Mouse (Mus musculus) liver, embryonic 16.5 days (tissue): ENCODE measurements around the gene Srsf5. TPM values are rescaled to one million over a fixed set of nuclear protein-coding genes. Genes with fewer than 3 reads are reported as not detected.
"Not testable (repeated sequence)": the region's sequence is repeated elsewhere in the genome, so short reads cannot be mapped to it uniquely, and the experiment has no call there.

Source experiments
- ATAC-seq: fragments of 200-750 bp; cut with Nextera tagmentation; 2 replicates; pipeline ENCODE4 v1.8.0; 2017; ENCODE audit warnings: low read depth, mild to moderate bottlenecking, moderate number of reproducible peaks, moderate library complexity
- H3K27ac ChIP-seq: fragments of 300-500 bp; sonication (generic); 2 replicates; pipeline ENCODE4 v1.5.1; 2014; ENCODE audit warnings: mild to moderate bottlenecking, low read length
- H3K27me3 ChIP-seq: fragments of 300-500 bp; sonication (generic); 2 replicates; pipeline ENCODE4 v1.6.1; 2014; ENCODE audit warnings: low read depth, low read length, mixed read lengths; ENCODE audit not compliant: control insufficient read depth, insufficient read depth
- H3K36me3 ChIP-seq: fragments of 300-500 bp; sonication (generic); 2 replicates; pipeline ENCODE4 v1.6.1; 2014; ENCODE audit warnings: mild to moderate bottlenecking; ENCODE audit not compliant: control insufficient read depth, insufficient read depth
- H3K4me1 ChIP-seq: fragments of 300-500 bp; sonication (generic); 2 replicates; pipeline ENCODE4 v1.6.1; 2014; ENCODE audit warnings: low read depth, low read length, mixed read lengths; ENCODE audit not compliant: control insufficient read depth
- H3K4me2 ChIP-seq: fragments of 300-500 bp; sonication (generic); 2 replicates; pipeline ENCODE4 v1.6.1; 2014; ENCODE audit warnings: low read depth, low read length, mixed read lengths
- H3K4me3 ChIP-seq: fragments of 300-500 bp; sonication (generic); 2 replicates; pipeline ENCODE4 v1.5.1; 2014; ENCODE audit warnings: low read depth, mild to moderate bottlenecking, low read length
- H3K9ac ChIP-seq: fragments of 300-500 bp; sonication (generic); 2 replicates; pipeline ENCODE4 v1.6.1; 2014; ENCODE audit warnings: low read depth, low read length
- H3K9me3 ChIP-seq: fragments of 300-500 bp; sonication (generic); replicated peaks from 2 replicates; pipeline ENCODE4 v1.6.1; 2016; ENCODE audit warnings: low read length; ENCODE audit not compliant: control insufficient read depth
- WGBS: fragments of 180-500 bp; shearing (Covaris S2); extraction: QIAGEN DNeasy Blood & Tissue Kit; methylation state at CpG from one replicate; pipeline ENCODE4 v1.1.7; 2014; ENCODE audit not compliant: insufficient replicate concordance; 5-methylcytosine and 5-hydroxymethylcytosine counted together
- polyA plus RNA-seq: library from polyadenylated mRNA; unstranded; fragments of >200 nt; fragmentation: Nextera tagmentation; extraction: Ambion mirVana; gene quantifications from 2 replicates; pipeline ENCODE4 v1.2.1, GENCODE M21; 2015

Gene Srsf5
- polyA plus RNA-seq, 1 experiment from 2014 or later: 273 TPM

- no peak for ATAC-seq
- H3K27ac ChIP-seq: peak overlapping the region; percentile 62
- peaks cover 55% of the 10 kb centered on the region for H3K4me1 ChIP-seq
- H3K36me3 ChIP-seq: peaks cover 5% of the 10 kb centered on the region
- WGBS: 92% methylated on average over 3 of the region's 3 CpGs
- H3K9me3 ChIP-seq: no peaks in the 10 kb centered on the region
- H3K4me2 ChIP-seq: no peak overlapping the region
- no peak overlapping the region for H3K4me3 ChIP-seq
- H3K27me3 ChIP-seq: no peaks in the 10 kb centered on the region
- H3K9ac ChIP-seq: no peak overlapping the region
Measured at GRCm38 (mm10) chr12:80941886-80942285, 3.4 kb upstream of the Srsf5 start.

- peak; percentile 57 for ATAC-seq
- H3K9ac ChIP-seq: peak overlapping the region; percentile 46
- no peaks in the 10 kb centered on the region for H3K27me3 ChIP-seq
- peaks cover 65% of the 10 kb centered on the region for H3K4me1 ChIP-seq
- H3K27ac ChIP-seq: peak overlapping the region; percentile 97
- H3K36me3 ChIP-seq: peaks cover 19% of the 10 kb centered on the region
- peak overlapping the region; percentile 94 for H3K4me3 ChIP-seq
- 27% methylated on average over 3 of the region's 3 CpGs for WGBS
- H3K4me2 ChIP-seq: peak overlapping the region; percentile 50
- no peaks in the 10 kb centered on the region for H3K9me3 ChIP-seq
Measured at GRCm38 (mm10) chr12:80943395-80943794, 1.9 kb upstream of the Srsf5 start.

- Histone ChIP-seq H3K27ac (peak overlapping the region; percentile 97), H3K4me3 (peak overlapping the region; percentile 94), H3K4me1 (peaks cover 60% of the 10 kb centered on the region), H3K9ac (peak overlapping the region; percentile 36), H3K27me3 (no peaks in the 10 kb centered on the region), H3K9me3 (no peaks in the 10 kb centered on the region), H3K4me2 (peak overlapping the region; percentile 50), H3K36me3 (peaks cover 26% of the 10 kb centered on the region)
- 49% methylated on average over 4 of the region's 4 CpGs for WGBS
- ATAC-seq: no peak
Measured at GRCm38 (mm10) chr12:80944204-80944603, 1.1 kb upstream of the Srsf5 start.

GRCm38 (mm10) chr12:80944963-80945333, 356 bp upstream of the Srsf5 start:
- under 1% methylated on average over 9 of the region's 9 CpGs for WGBS

GRCm38 (mm10) chr12:80945996-80946355, 672 bp downstream of the Srsf5 start:
- Histone ChIP-seq H3K9ac (peak overlapping the region; percentile 96), H3K27me3 (no peaks in the 10 kb centered on the region), H3K4me1 (peaks cover 46% of the 10 kb centered on the region), H3K4me2 (peak overlapping the region; percentile 71), H3K9me3 (no peaks in the 10 kb centered on the region), H3K36me3 (peaks cover 37% of the 10 kb centered on the region), H3K4me3 (peak overlapping the region; percentile 94), H3K27ac (peak overlapping the region; percentile 97)
- WGBS: under 1% methylated on average over 46 of the region's 47 CpGs
- peak; percentile 91 for ATAC-seq

More at GRCm38 (mm10) chr12:80944963-80945333, 356 bp upstream of the Srsf5 start:
- not testable (repeated sequence) for ATAC-seq, H3K9me3 ChIP-seq, H3K27me3 ChIP-seq
- peaks cover 31% of the 10 kb centered on the region for H3K36me3 ChIP-seq
- peaks cover 54% of the 10 kb centered on the region for H3K4me1 ChIP-seq
- H3K4me2 ChIP-seq: peak overlapping the region; percentile 50
- H3K27ac ChIP-seq: peak overlapping the region; percentile 97
- peak overlapping the region; percentile 56 for H3K9ac ChIP-seq
- peak overlapping the region; percentile 94 for H3K4me3 ChIP-seq

GRCm38 (mm10) chr12:80948202-80948601, 2.9 kb downstream of the Srsf5 start:
- Histone ChIP-seq H3K4me1 (peaks cover 31% of the 10 kb centered on the region), H3K36me3 (peaks cover 57% of the 10 kb centered on the region)

GRCm38 (mm10) chr12:80949603-80950002, 4.3 kb downstream of the Srsf5 start:
- WGBS: 90% methylated on average over 14 of the region's 16 CpGs
- not testable (repeated sequence) for H3K27ac ChIP-seq, H3K27me3 ChIP-seq, ATAC-seq, H3K9me3 ChIP-seq, H3K4me3 ChIP-seq, H3K9ac ChIP-seq, H3K4me2 ChIP-seq
- Histone ChIP-seq H3K36me3 (peaks cover 71% of the 10 kb centered on the region), H3K4me1 (peaks cover 21% of the 10 kb centered on the region)

More at GRCm38 (mm10) chr12:80948202-80948601, 2.9 kb downstream of the Srsf5 start:
- Histone ChIP-seq H3K9me3 (no peaks in the 10 kb centered on the region), H3K27ac (no peak overlapping the region), H3K4me2 (peak overlapping the region; percentile 21), H3K4me3 (peak overlapping the region; percentile 15; the same call in 1 of the 2 replicates), H3K9ac (no peak overlapping the region), H3K27me3 (no peaks in the 10 kb centered on the region)
- WGBS: 91% methylated on average over 18 of the region's 18 CpGs
- ATAC-seq: no peak

GRCm38 (mm10) chr12:80951640-80952219, 6.4 kb downstream of the Srsf5 start:
- Histone ChIP-seq H3K27ac (no peak overlapping the region), H3K36me3 (peaks cover 89% of the 10 kb centered on the region), H3K4me2 (no peak overlapping the region), H3K4me3 (no peak overlapping the region), H3K4me1 (peaks cover 17% of the 10 kb centered on the region), H3K27me3 (no peaks in the 10 kb centered on the region), H3K9me3 (no peaks in the 10 kb centered on the region), H3K9ac (no peak overlapping the region)
- no peak for ATAC-seq
- 89% methylated on average over 3 of the region's 3 CpGs for WGBS

GRCm38 (mm10) chr12:80952526-80952925, 7.2 kb downstream of the Srsf5 start:
- WGBS: 91% methylated on average over 1 of the region's 1 CpGs
- ATAC-seq: no peak
- Histone ChIP-seq H3K27me3 (no peaks in the 10 kb centered on the region), H3K4me3 (no peak overlapping the region), H3K9me3 (no peaks in the 10 kb centered on the region), H3K27ac (no peak overlapping the region), H3K9ac (no peak overlapping the region), H3K36me3 (peaks cover 89% of the 10 kb centered on the region), H3K4me1 (peaks cover 10% of the 10 kb centered on the region), H3K4me2 (no peak overlapping the region)
